Mouse (Mus musculus): ENCODE data around the gene 2010003K11Rik. TPM values are rescaled to one million over a fixed set of nuclear protein-coding genes. Genes with fewer than 3 reads are reported as not detected.

Gene 2010003K11Rik
- not detected for total RNA-seq (2023)

GRCm38 (mm10) chr19:4498062-4498933 is at the start of gene 2010003K11Rik:
Gene 2010003K11Rik (minus strand): TSS chr19:4498583.

GRCm38 (mm10) chr19:4509986-4510963 is 11.9 kb upstream of the 2010003K11Rik start, which contains the start of gene Pcx:
Gene Pcx (plus strand): TSS chr19:4510472.

GRCm38 (mm10) chr19:4477345-4478189 is 20.8 kb downstream of the 2010003K11Rik start, which contains the start of gene Syt12:
Gene Syt12 (minus strand): TSS chr19:4477447.

Other genes with a start within 250 kb of the 2010003K11Rik start
- 10 to 100 TPM; 32.2 to 32.4 TPM for gene Ssh3, start 229.4 kb downstream of the 2010003K11Rik start, total RNA-seq (2023)
- gene Ankrd13d, start 215.4 kb downstream of the 2010003K11Rik start, total RNA-seq (2023) = 10 to 100 TPM; 28.2 to 32.6 TPM
- gene Grk2, start 192.4 kb downstream of the 2010003K11Rik start, total RNA-seq (2023) = 100 to 1,000 TPM; 584 to 625 TPM
- 100 to 1,000 TPM; 257 to 283 TPM for gene Kdm2a, start 100.3 kb downstream of the 2010003K11Rik start, total RNA-seq (2023)
- gene Rhod, start 59.2 kb downstream of the 2010003K11Rik start, total RNA-seq (2023) = not detected
- gene Syt12, start 21.1 kb downstream of the 2010003K11Rik start, total RNA-seq (2023) = under 1 TPM in 1 of 2 experiments, not detected in 1; 0.15 TPM
- 1 to 10 TPM; 2.3 to 5.5 TPM for gene Pcx, start 11.9 kb upstream of the 2010003K11Rik start, total RNA-seq (2023)
- under 1 TPM; 0.17 to 0.30 TPM for gene Lrfn4, start 117.1 kb upstream of the 2010003K11Rik start, total RNA-seq (2023)
- 10 to 100 TPM; 53.8 to 58.0 TPM for gene Rce1, start 127.1 kb upstream of the 2010003K11Rik start, total RNA-seq (2023)
- gene Gm960, start 200.1 kb upstream of the 2010003K11Rik start, total RNA-seq (2023) = not detected
- not detected for gene Sptbn2, start 212.6 kb upstream of the 2010003K11Rik start, total RNA-seq (2023)

Data from B cell, adult 67 days (primary cell).